Mouse (Mus musculus) liver, embryonic 15.5 days (tissue): ENCODE measurements around the gene Tlx2. TPM values are rescaled to one million over a fixed set of nuclear protein-coding genes. Genes with fewer than 3 reads are reported as not detected.

Experiments used
- ATAC-seq: fragments of 200-750 bp; cut with Nextera tagmentation; 2 replicates; pipeline ENCODE4 v1.8.0; 2017; ENCODE audit warnings: moderate number of reproducible peaks, mild to moderate bottlenecking, moderate library complexity; ENCODE audit not compliant: insufficient read depth
- H3K27ac ChIP-seq: fragments of 300-500 bp; sonication (generic); replicated peaks from 2 replicates; pipeline ENCODE4 v1.5.1; 2015; ENCODE audit warnings: mild to moderate bottlenecking, inconsistent platforms
- H3K27me3 ChIP-seq: fragments of 300-500 bp; sonication (generic); 2 replicates; pipeline ENCODE4 v1.6.1; 2015; ENCODE audit warnings: mild to moderate bottlenecking, inconsistent platforms
- H3K36me3 ChIP-seq: fragments of 300-500 bp; sonication (generic); replicated peaks from 2 replicates; pipeline ENCODE4 v1.6.1; 2015; ENCODE audit warnings: moderate library complexity, mild to moderate bottlenecking, inconsistent platforms
- H3K4me1 ChIP-seq: fragments of 300-500 bp; sonication (generic); replicated peaks from 2 replicates; pipeline ENCODE4 v1.6.1; 2015; ENCODE audit warnings: inconsistent platforms
- H3K4me2 ChIP-seq: fragments of 300-500 bp; sonication (generic); 2 replicates; pipeline ENCODE4 v1.6.1; 2015; ENCODE audit warnings: moderate library complexity, mild to moderate bottlenecking, inconsistent platforms
- H3K4me3 ChIP-seq: fragments of 300-500 bp; sonication (generic); replicated peaks from 2 replicates; pipeline ENCODE4 v1.5.1; 2015; ENCODE audit warnings: mild to moderate bottlenecking, inconsistent platforms
- H3K9ac ChIP-seq: fragments of 300-500 bp; sonication (generic); 2 replicates; pipeline ENCODE4 v1.6.1; 2015; ENCODE audit warnings: moderate library complexity, mild to moderate bottlenecking, inconsistent platforms
- H3K9me3 ChIP-seq: fragments of 300-500 bp; sonication (generic); replicated peaks from 2 replicates; pipeline ENCODE4 v1.6.1; 2016; ENCODE audit warnings: inconsistent platforms
- WGBS: fragments of 180-500 bp; shearing (Covaris S2); methylation state at CpG from one replicate; pipeline ENCODE4 v1.1.7; 2015; ENCODE audit warnings: mixed read lengths; ENCODE audit not compliant: insufficient replicate concordance; 5-methylcytosine and 5-hydroxymethylcytosine counted together
- polyA plus RNA-seq: library from polyadenylated mRNA; unstranded; fragments of >200 nt; fragmentation: Nextera tagmentation; extraction: Ambion mirVana; gene quantifications from 2 replicates; pipeline ENCODE4 v1.2.1, GENCODE M21; 2015

The Tlx2 gene
- polyA plus RNA-seq, result not detected in 2 replicates

DNA sequence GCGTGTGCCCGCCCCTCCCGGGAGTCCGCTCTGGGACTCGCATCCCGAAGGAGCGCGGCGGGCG, at the start of gene Tlx2:
Gene Tlx2 (minus strand): TSS at position 47 of the 64 bp plus-strand sequence.
- Histone ChIP-seq H3K9me3 (no peaks in the 10 kb centered on the region), H3K4me3 (peak within 1 kb of the TSS; percentile 32), H3K27me3 (peaks cover 100% of the 10 kb centered on the region), H3K36me3 (no peaks in the 10 kb centered on the region), H3K4me2 (peak within 1 kb of the TSS; percentile 54), H3K4me1 (peaks cover 32% of the 10 kb centered on the region), H3K27ac (no peak within 1 kb of the TSS), H3K9ac (no peak within 1 kb of the TSS)
- 4% methylated on average over 10 of the region's 10 CpGs for WGBS
- ATAC-seq, result no peak

DNA sequence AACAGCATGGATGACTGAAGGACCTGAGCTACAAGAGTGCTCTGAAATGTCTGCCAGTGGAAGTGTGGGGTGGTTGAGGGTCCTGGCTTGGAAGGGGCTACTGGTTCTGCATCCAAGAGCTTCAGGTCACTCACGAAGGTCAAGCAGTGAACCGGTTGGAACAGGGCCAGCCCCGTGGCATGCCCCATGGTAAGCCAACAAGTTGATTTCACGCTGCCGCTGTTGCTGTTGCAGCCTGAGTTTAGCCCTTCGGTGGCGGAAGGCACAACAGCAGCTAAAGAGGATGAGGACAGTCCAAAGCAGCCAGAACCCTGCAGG, 49.6 kb upstream of the Tlx2 start:
- Histone ChIP-seq H3K36me3 (peaks cover 39% of the 10 kb centered on the region), H3K9me3 (no peaks in the 10 kb centered on the region), H3K4me1 (peaks cover 87% of the 10 kb centered on the region), H3K27ac (peak overlapping the region; percentile 97), H3K4me3 (peak overlapping the region; percentile 77), H3K27me3 (no peaks in the 10 kb centered on the region), H3K4me2 (peak overlapping the region; percentile 100), H3K9ac (no peak overlapping the region; the same call in 1 of the 2 replicates)
- 75% methylated on average over 7 of the region's 7 CpGs for WGBS
- no peak for ATAC-seq

DNA sequence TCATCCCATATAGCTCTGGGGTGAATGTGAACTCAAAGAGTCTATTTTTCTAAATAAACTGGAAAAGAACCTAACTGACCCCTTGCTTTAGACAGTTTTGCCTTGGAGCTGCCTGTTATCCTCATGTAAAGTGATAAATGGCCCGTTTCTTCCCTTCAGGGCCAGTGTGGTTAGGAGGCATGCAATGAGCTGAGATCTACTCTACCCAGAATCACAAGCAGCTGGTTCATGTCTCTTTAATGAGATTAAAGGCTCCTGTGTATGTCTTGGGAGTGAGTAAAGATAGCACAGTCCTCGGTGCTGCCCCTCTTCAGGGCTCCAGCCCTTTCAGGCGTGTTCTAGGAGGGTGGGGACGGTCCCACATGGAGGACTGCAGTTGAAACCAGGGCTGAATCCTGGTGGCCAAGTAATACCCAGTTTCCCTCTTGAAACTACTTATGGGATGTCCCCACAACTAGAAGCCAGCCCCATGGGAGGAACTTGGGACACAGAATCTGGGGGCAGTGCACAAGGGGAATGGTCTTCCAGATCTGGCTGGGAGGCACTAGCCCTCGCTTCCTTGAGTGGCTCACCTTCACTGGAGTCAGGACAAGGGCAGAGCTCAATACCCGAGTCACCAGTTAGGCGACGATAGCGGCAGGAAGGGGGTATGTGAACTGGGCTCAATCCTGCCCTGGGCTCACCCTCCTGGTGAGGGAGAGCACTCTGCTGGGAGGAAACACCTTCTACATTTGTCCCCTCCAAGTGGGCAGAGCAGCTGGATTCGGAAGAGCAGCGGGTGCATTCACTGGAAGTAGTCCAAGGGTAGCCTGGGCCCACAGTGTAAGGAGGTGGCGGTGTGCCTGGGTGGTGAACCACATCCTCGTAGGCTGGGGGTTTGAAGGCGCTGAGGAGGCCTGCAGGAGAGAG, 49.0 kb upstream of the Tlx2 start:
- H3K27ac ChIP-seq, result 0 out of 2 replicates have a peak overlapping the region, but pooled peaks have one; percentile 7
- 60% methylated on average over 14 of the region's 14 CpGs for WGBS

DNA sequence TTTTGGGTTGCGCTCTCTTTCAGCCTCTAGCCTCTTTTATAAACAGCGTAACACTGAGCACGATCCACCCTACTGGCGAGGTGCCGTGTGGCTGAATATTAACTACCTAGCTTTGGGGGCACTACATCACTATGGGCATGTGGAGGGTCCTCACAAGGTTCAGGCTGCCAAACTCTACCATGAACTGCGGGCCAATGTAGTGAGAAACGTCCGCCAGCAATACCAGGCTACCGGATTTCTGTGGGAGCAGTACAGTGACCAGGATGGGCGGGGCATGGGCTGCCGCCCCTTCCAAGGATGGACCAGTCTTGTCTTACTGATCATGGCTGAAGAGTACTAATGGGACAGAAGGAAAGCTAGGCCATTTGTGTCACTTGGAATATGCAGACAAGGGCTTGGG, 48.3 kb upstream of the Tlx2 start:
- H3K9ac ChIP-seq, result no peak overlapping the region
- peaks cover 36% of the 10 kb centered on the region for H3K36me3 ChIP-seq
- no peak overlapping the region for H3K4me2 ChIP-seq
- 0 out of 2 replicates have a peak overlapping the region, but pooled peaks have one; percentile 7 for H3K27ac ChIP-seq
- no peaks in the 10 kb centered on the region for H3K27me3 ChIP-seq
- peaks cover 88% of the 10 kb centered on the region for H3K4me1 ChIP-seq
- no peak for ATAC-seq
- no peak overlapping the region for H3K4me3 ChIP-seq
- 82% methylated on average over 11 of the region's 11 CpGs for WGBS
- no peaks in the 10 kb centered on the region for H3K9me3 ChIP-seq

More for the DNA sequence above, 49.0 kb upstream of the Tlx2 start:
- Histone ChIP-seq H3K9ac (no peak overlapping the region), H3K4me2 (peak overlapping the region; percentile 100; the same call in 1 of the 2 replicates), H3K27me3 (no peaks in the 10 kb centered on the region), H3K36me3 (peaks cover 39% of the 10 kb centered on the region), H3K4me3 (0 out of 2 replicates have a peak overlapping the region, but pooled peaks have one; percentile 77), H3K9me3 (no peaks in the 10 kb centered on the region), H3K4me1 (peaks cover 88% of the 10 kb centered on the region)
- no peak for ATAC-seq

DNA sequence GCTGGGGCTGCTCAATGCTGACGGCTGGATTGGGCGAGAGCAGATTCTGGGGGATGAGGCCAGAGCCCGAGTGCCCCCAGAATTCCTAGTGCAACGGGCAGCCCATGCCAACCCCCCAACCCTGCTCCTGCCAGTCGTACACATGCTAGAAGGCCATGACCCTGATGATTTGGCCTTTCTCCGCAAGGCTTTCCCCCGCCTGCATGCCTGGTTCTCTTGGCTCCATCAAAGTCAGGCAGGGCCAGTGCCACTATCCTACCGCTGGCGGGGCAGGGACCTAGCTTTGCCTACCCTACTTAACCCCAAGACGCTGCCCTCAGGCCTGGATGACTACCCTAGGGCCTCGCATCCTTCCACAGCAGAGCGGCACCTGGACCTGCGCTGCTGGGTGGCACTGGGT, 47.5 kb upstream of the Tlx2 start:
- Histone ChIP-seq H3K4me1 (peaks cover 83% of the 10 kb centered on the region), H3K4me3 (no peak overlapping the region), H3K9ac (no peak overlapping the region), H3K9me3 (no peaks in the 10 kb centered on the region), H3K36me3 (peaks cover 33% of the 10 kb centered on the region), H3K27me3 (no peaks in the 10 kb centered on the region), H3K27ac (no peak overlapping the region), H3K4me2 (no peak overlapping the region)
- no peak for ATAC-seq
- WGBS, result 88% methylated on average over 13 of the region's 13 CpGs

DNA sequence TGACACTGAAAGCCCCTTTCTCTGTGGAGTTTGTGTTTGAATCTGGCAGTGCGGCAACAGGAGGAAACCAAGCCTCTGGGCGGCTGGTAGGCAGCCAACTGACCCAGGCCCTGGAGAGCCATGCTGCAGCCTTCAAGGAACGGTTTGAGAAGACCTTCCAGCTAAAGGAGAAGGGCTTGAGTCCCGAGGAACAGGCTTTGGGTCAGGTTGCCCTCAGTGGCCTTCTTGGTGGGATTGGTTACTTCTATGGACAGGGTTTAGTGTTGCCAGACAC, 47.0 kb upstream of the Tlx2 start:
- WGBS, result 75% methylated on average over 4 of the region's 4 CpGs
- no peaks in the 10 kb centered on the region for H3K27me3 ChIP-seq
- peak overlapping the region; percentile 89; the same call in 1 of the 2 replicates for H3K4me3 ChIP-seq
- H3K4me2 ChIP-seq, result peak overlapping the region; percentile 98
- H3K4me1 ChIP-seq, result peaks cover 82% of the 10 kb centered on the region
- peak overlapping the region; percentile 85; the same call in 1 of the 2 replicates for H3K9ac ChIP-seq
- H3K27ac ChIP-seq, result peak overlapping the region; percentile 95; the same call in 1 of the 2 replicates
- no peak for ATAC-seq
- H3K9me3 ChIP-seq, result no peaks in the 10 kb centered on the region
- H3K36me3 ChIP-seq, result peaks cover 33% of the 10 kb centered on the region

DNA sequence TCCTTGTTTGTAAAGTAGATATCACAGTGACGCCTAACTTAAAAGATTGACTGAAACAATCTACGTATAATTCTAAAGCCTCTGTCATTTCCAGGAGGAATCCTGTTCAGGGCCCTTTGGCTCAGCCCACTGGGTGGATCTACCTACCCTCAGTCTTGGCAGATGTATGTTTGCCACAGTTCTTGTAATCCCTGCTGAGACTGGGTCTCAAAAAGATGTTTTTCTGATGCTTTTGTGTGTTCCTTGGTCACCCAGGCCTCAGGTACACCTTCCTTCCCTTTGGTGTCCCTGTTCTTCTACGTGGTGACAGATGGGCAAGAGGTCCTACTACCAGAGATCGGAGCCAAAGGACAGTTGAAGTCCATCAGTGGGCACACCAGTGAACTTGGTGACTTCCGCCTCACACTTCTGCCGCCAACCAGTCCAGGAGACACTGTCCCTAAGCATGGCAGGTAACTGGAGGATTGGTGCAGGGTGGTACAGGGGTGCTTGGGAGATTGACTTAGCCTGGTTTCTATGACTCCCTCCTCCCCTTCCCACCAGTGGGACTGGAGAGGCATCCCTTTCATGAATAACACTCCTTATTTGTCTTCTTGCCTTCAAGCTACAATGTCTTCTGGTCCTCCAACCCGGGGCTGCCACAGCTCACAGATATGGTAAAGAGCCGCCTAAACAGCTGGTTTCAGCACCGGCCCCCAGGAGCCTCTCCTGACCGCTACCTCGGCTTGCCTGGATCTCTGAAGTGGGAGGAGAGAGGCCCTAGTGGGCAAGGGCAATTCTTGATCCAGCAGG, 46.5 kb upstream of the Tlx2 start:
- 63% methylated on average over 11 of the region's 11 CpGs for WGBS
- H3K9me3 ChIP-seq, result no peaks in the 10 kb centered on the region
- peak overlapping the region; percentile 89 for H3K4me3 ChIP-seq
- peak overlapping the region; percentile 95 for H3K27ac ChIP-seq
- H3K9ac ChIP-seq, result peak overlapping the region; percentile 85
- peak overlapping the region; percentile 98 for H3K4me2 ChIP-seq
- peaks cover 33% of the 10 kb centered on the region for H3K36me3 ChIP-seq
- no peaks in the 10 kb centered on the region for H3K27me3 ChIP-seq
- H3K4me1 ChIP-seq, result peaks cover 81% of the 10 kb centered on the region
- ATAC-seq, result no peak

DNA sequence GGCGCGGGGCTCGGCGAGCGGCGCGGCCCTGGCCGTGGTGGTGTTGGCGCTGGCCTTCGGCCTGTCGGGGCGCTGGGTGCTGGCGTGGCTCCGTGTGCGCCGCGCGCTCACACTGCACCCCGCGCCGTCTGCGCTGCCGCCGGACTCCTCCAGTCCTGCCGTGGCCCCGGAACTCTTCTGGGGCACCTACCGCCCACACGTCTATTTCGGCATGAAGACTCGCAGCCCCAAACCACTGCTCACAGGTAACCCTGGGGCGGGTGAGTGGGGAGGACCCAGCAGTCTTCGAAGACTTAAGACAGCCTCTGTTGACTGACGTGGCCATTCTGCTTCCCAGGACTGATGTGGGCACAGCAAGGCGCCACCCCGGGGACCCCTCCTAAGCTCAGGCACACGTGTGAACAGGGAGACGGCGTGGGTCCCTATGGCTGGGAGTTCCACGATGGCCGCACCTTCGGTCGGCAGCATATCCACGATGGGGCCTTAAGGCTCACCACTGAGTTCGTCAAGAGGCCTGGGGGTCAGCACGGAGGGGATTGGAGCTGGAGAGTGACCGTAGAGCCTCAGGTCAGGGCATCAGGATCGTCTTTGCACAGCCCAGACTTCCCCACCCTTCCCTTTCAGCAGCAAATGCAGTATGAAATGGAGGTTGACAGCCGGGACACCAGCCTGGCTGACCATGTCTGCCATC, 45.7 kb upstream of the Tlx2 start:
- H3K4me3 ChIP-seq, result peak overlapping the region; percentile 89
- peaks cover 36% of the 10 kb centered on the region for H3K36me3 ChIP-seq
- H3K4me2 ChIP-seq, result peak overlapping the region; percentile 98
- no peaks in the 10 kb centered on the region for H3K9me3 ChIP-seq
- peak; percentile 55 for ATAC-seq
- peaks cover 85% of the 10 kb centered on the region for H3K4me1 ChIP-seq
- peak overlapping the region; percentile 85 for H3K9ac ChIP-seq
- H3K27me3 ChIP-seq, result no peaks in the 10 kb centered on the region
- under 1% methylated on average over 42 of the region's 48 CpGs for WGBS
- H3K27ac ChIP-seq, result peak overlapping the region; percentile 95

DNA sequence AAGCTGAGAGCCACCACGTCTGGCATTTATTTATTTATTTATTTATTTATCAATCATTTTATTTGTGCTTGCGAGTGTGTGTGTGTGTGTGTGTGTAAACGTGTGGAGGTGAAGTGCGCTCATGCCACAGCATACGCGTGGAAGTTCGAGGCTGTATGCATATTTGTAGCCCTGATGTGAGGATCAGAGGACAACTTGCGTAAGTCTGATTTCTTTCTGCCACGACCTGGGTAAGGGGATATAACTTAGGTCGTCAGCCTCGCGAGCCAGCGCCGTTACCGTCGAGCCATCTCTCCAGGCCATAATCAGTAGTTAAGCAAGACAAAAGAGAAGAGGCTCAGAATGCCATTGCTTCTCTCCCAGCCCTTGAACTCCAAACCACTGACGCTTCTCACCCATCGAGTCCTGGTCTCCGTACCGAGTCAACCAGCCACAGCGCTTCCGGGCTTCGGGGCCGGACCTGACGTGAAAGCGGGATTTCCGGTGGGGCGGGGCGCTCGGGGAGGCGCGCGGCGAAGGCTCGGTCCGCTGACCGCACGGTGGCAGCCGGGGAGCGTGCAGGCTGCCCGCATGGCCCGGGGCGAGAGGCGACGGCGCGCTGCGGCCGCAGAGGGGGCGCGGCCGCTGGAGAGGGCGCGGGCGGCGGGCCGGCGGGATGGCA, 45.0 kb upstream of the Tlx2 start, which contains the start of gene Mogs:
Gene Mogs (plus strand): TSS at position 486 of the 661 bp plus-strand sequence.
- Histone ChIP-seq H3K36me3 (peaks cover 42% of the 10 kb centered on the region), H3K4me2 (peak within 1 kb of the TSS; percentile 98), H3K4me1 (peaks cover 85% of the 10 kb centered on the region), H3K27ac (peak within 1 kb of the TSS; percentile 95), H3K9me3 (no peaks in the 10 kb centered on the region), H3K4me3 (peak within 1 kb of the TSS; percentile 89), H3K27me3 (no peaks in the 10 kb centered on the region), H3K9ac (peak within 1 kb of the TSS; percentile 85)
- ATAC-seq, result peak; percentile 92
- WGBS, result 2% methylated on average over 58 of the region's 58 CpGs

DNA sequence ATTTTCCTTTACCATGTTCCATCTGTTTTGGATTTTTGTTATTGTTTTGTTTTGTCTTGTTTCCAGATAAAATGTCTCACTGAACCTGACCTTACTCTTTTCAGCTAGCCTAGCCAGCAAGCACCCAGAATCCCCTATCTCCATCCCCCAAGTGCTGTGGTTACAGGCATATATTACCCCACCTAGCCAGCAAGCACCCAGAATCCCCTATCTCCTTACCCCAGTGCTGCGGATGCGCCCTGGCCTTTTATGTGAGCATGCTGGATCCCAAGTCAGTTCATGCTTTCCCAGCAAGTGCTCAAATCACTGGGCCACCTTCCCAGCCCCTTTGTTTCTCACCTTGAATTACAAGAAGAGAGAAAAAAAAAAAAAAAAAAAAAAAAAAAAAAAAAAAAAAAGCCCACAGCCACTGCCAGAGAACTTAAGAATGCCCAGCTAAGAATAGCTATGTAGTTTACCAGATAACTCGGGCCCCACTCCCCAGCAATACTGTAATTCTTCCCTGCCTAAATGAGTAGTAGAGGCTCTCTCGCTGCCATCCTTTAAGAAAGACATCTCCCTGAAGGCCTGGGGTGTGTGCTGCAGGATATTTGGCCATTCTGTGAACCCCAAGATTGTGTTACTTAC, 41.5 kb upstream of the Tlx2 start:
- H3K4me2 ChIP-seq, result no peak overlapping the region
- H3K27me3 ChIP-seq, result no peaks in the 10 kb centered on the region
- WGBS, result 64% methylated on average over 4 of the region's 4 CpGs
- peaks cover 76% of the 10 kb centered on the region for H3K4me1 ChIP-seq
- H3K9me3 ChIP-seq, result no peaks in the 10 kb centered on the region
- H3K27ac ChIP-seq, result peak overlapping the region; percentile 26; the same call in 1 of the 2 replicates
- H3K36me3 ChIP-seq, result peaks cover 19% of the 10 kb centered on the region
- no peak overlapping the region for H3K9ac ChIP-seq
- ATAC-seq, result no peak
- no peak overlapping the region for H3K4me3 ChIP-seq
